ENCODE assay signal across 16 mouse cellular contexts in genomic region chr2:21179136-21179535, GRCm38 (mm10). TPM values are rescaled to one million over a fixed set of nuclear protein-coding genes. Genes with fewer than 3 reads are reported as not detected.
"Had no signal": no experiment of that assay in that cellular context is flagged by ENCODE, and none has a peak within 500 bp of the region (broad histone marks: within the 10 kb centered on the region; RNA-seq: fewer than 3 reads in every experiment).

No protein-coding gene starts in this region.

- H3K4me3 ChIP-seq: layer of hippocampus, adult 2 months; limb, embryonic 10.5 days; liver, embryonic 15.5 days; megakaryocyte, embryonic 14.5 days; midbrain, embryonic 12.5 days; myocyte; neural tube, embryonic 12.5 days had no signal

- DNase-seq: kidney, adult 11 months; kidney, postnatal 10 days; kidney, postnatal 4 days; lung, adult 2 months; lung, postnatal 10 days; retina, postnatal 1 day; right cerebral cortex, postnatal 14 days; thymus, postnatal 14 days had no signal

- H3K9me3 ChIP-seq: liver, embryonic 15.5 days; midbrain, embryonic 12.5 days; neural tube, embryonic 12.5 days had no signal

- H3K27ac ChIP-seq: layer of hippocampus, adult 2 months; limb, embryonic 10.5 days; liver, embryonic 15.5 days; midbrain, embryonic 12.5 days; neural tube, embryonic 12.5 days had no signal

- H3K27me3 ChIP-seq: liver, embryonic 15.5 days; megakaryocyte, embryonic 14.5 days; midbrain, embryonic 12.5 days; neural tube, embryonic 12.5 days had no signal

- H3K9ac ChIP-seq: liver, embryonic 15.5 days; midbrain, embryonic 12.5 days; neural tube, embryonic 12.5 days had no signal

- H3K4me2 ChIP-seq: liver, embryonic 11.5 days; liver, embryonic 15.5 days; midbrain, embryonic 12.5 days; neural tube, embryonic 12.5 days had no signal

- H3K4me1 ChIP-seq: limb, embryonic 10.5 days; liver, embryonic 15.5 days; midbrain, embryonic 12.5 days; neural tube, embryonic 12.5 days had no signal

- H3K36me3 ChIP-seq: limb, embryonic 10.5 days; liver, embryonic 15.5 days; midbrain, embryonic 12.5 days; neural tube, embryonic 12.5 days had no signal

RNA-seq across cellular contexts. Expression of gene Enkur, which starts 26.0 kb away (rescaled TPM):
- polyA plus RNA-seq: limb, embryonic 10.5 days; liver, embryonic 15.5 days had no signal
